Comparison of ENCODE assay signal across 29 mouse cellular contexts in genomic region chr17:61664926-61665325, GRCm38 (mm10).
"Had no signal": no experiment of that assay in that cellular context is flagged by ENCODE, and none has a peak within 500 bp of the region (broad histone marks: within the 10 kb centered on the region; RNA-seq: fewer than 3 reads in every experiment).

No protein-coding gene starts in this region.

- H3K36me3 ChIP-seq: limb, embryonic 10.5 days; limb, embryonic 12.5 days; limb, embryonic 13.5 days; limb, embryonic 15.5 days; liver, embryonic 12.5 days; liver, embryonic 13.5 days; liver, embryonic 15.5 days; lung, embryonic 15.5 days; midbrain, embryonic 10.5 days; midbrain, embryonic 12.5 days; midbrain, embryonic 13.5 days; midbrain, embryonic 15.5 days; neural tube, embryonic 12.5 days had no signal

- H3K4me2 ChIP-seq: limb, embryonic 12.5 days; limb, embryonic 13.5 days; limb, embryonic 15.5 days; liver, embryonic 11.5 days; liver, embryonic 12.5 days; liver, embryonic 13.5 days; liver, embryonic 15.5 days; lung, embryonic 14.5 days; lung, embryonic 15.5 days; midbrain, embryonic 11.5 days; midbrain, embryonic 12.5 days; midbrain, embryonic 13.5 days; midbrain, embryonic 15.5 days; neural tube, embryonic 12.5 days had no signal

- ATAC-seq: liver, embryonic 12.5 days; liver, postnatal 0 days; lung, postnatal 0 days; midbrain, embryonic 13.5 days; midbrain, embryonic 15.5 days; midbrain, embryonic 16.5 days had no signal

- H3K27me3 ChIP-seq: limb, embryonic 12.5 days; limb, embryonic 13.5 days; limb, embryonic 15.5 days; liver, embryonic 12.5 days; liver, embryonic 13.5 days; liver, embryonic 15.5 days; lung, embryonic 15.5 days; megakaryocyte, embryonic 14.5 days; midbrain, embryonic 12.5 days; midbrain, embryonic 13.5 days; midbrain, embryonic 15.5 days; neural tube, embryonic 12.5 days had no signal

- DNase-seq: left cerebral cortex, postnatal 4 days; liver; liver, embryonic 13.5 days; liver, postnatal 0 days; lung, adult 18-20 months; lung, adult 2 months; lung, embryonic 14.5 days; lung, postnatal 10 days; lung, postnatal 14 days; lung, postnatal 36 days; lung, postnatal 4 days; midbrain, embryonic 14.5 days had no signal

- H3K4me3 ChIP-seq: limb, embryonic 10.5 days; limb, embryonic 12.5 days; limb, embryonic 13.5 days; limb, embryonic 15.5 days; liver, embryonic 12.5 days; liver, embryonic 13.5 days; liver, embryonic 15.5 days; lung, embryonic 15.5 days; megakaryocyte, embryonic 14.5 days; midbrain, embryonic 10.5 days; midbrain, embryonic 12.5 days; midbrain, embryonic 13.5 days; midbrain, embryonic 15.5 days; neural tube, embryonic 12.5 days had no signal
